Mouse (Mus musculus) left cerebral cortex, adult 11 months (tissue): ENCODE measurements around the gene S1pr5.
"Not testable (repeated sequence)": the region's sequence is repeated elsewhere in the genome, so short reads cannot be mapped to it uniquely, and the experiment has no call there.

ENCODE experiments used
- DNase-seq: peaks from one replicate; pipeline ENCODE4 v3.0.0; 2022; ENCODE audit warnings: low spot score

The S1pr5 gene

GRCm38 (mm10) chr9:21204528-21205272 lies 43.5 kb downstream of the S1pr5 start:
- no peak for DNase-seq

- no peak for DNase-seq
Observed at GRCm38 (mm10) chr9:21204156-21204527, 44.1 kb downstream of the S1pr5 start.

GRCm38 (mm10) chr9:21198960-21199359 lies 49.3 kb downstream of the S1pr5 start:
- DNase-seq = no peak

- DNase-seq = peak; percentile 73
Observed at GRCm38 (mm10) chr9:21197981-21198380, 50.3 kb downstream of the S1pr5 start.

- DNase-seq = no peak
Observed at GRCm38 (mm10) chr9:21196521-21197433, 51.5 kb downstream of the S1pr5 start.

GRCm38 (mm10) chr9:21195736-21196505 lies 52.3 kb downstream of the S1pr5 start:
- not testable (repeated sequence) for DNase-seq

GRCm38 (mm10) chr9:21194787-21195493 lies 53.3 kb downstream of the S1pr5 start:
- DNase-seq = no peak

- DNase-seq = no peak
Observed at GRCm38 (mm10) chr9:21193786-21194185, 54.5 kb downstream of the S1pr5 start.
